Mouse (Mus musculus) urinary bladder, adult 2 months (tissue): ENCODE data around the gene Dclk2. TPM values are rescaled to one million over a fixed set of nuclear protein-coding genes. Genes with fewer than 3 reads are reported as not detected.
A peak's percentile ranks its signal among the peaks of the same experiment; 100 is the strongest.

Source experiments
- DNase-seq: peaks from one replicate; pipeline ENCODE4 v3.0.0; 2022; ENCODE audit warnings: low spot score
- polyA plus RNA-seq: library from polyadenylated mRNA; depleted of rRNA; stranded (reverse); fragments of >200 nt; gene quantifications from 2 replicates; pipeline ENCODE4 v1.2.3, GENCODE M21; 2012; rRNA removed

Gene Dclk2
- polyA plus RNA-seq: 3.3 and 4.1 TPM in 2 replicates

DNA sequence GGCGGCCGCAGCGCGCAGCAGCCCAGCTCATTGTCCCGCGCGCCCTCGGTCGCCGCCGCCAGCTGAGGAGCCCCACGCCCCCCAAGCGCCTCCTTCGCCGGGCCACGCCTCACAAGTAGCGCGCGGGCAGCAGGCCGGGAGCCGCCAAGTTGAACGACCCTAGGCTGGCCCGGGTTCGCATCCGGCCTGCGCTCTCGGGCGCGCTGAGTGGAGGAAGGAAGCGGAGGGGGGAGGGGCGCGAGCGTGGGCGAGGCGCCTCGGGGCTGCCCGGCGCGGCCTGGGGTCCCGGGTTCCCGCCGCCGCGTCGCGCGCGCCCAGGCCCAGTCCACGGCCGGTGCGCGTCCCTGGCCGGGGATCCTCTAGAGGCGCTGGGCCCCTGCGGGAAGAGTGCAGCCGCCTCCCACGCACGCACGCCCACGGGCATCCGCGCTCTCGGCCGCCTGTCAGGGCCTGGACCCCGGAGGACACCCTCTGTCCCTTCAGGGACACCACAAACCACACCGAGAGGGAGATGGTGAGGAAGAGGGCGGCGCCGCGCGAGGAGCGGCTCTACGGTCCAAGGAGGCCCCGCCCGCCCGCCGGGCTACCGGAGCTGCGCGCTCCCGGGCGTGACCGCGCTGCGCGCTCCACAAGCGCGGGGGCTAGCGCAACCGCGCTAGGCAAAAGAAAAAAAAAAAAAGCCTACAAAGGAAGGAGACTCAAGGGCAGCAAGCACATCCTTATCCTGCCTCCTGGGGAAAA lies at the start of gene Dclk2:
TSS of gene Dclk2 (minus strand) at position 510 of the 741 bp plus-strand sequence.
- DNase-seq: peak; percentile 37

DNA sequence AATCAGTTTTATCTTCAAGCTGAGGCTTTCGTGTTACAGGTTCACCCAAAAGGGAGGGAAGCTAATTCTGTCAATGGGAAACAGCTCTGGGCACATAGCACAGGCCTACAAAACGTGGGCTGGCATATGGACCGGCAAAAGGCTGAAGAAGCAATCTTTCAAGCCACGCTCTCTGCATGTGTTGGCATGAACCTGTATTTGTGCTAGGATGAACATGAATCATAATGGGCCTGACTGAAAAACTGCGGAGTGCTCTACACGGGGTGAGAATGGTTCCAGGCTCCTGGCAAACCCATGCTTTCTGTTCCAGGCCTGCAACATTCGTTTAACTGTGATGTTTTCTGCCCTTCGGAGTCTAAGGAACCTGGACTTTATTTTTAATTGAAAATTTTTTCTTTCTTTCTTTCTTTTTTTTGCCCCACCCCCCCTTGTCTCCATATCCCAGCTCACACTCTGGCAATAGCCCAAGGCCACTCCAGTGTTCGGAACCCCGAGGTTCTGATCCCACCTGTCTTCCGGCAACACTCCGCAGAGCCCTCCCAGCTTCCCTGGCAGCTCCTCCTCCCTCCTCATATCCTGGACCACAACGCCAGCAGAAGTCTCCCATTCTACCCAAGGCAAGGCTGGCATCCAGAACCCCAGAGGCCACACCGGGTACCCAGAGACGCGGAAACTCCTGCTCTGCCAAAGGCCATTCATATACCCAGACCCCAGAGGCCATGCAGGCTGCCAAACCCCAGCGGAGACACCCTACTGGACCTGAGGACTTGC lies 42.2 kb upstream of the Dclk2 start:
- no peak for DNase-seq

DNA sequence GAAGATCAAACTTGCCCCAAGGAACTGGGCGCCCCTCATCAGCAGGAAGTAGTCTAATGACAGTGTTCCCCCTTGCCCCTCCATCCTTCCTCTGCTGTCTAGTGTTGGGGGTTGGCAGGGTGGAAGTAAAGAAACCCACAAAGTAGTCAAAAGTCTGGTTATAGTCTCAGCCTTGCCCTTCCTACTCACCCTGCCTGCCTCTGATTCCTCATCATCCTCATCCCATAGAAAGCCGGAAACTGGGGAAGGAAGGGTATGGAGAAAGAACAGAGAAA lies 40.7 kb upstream of the Dclk2 start:
- DNase-seq: no peak

DNA sequence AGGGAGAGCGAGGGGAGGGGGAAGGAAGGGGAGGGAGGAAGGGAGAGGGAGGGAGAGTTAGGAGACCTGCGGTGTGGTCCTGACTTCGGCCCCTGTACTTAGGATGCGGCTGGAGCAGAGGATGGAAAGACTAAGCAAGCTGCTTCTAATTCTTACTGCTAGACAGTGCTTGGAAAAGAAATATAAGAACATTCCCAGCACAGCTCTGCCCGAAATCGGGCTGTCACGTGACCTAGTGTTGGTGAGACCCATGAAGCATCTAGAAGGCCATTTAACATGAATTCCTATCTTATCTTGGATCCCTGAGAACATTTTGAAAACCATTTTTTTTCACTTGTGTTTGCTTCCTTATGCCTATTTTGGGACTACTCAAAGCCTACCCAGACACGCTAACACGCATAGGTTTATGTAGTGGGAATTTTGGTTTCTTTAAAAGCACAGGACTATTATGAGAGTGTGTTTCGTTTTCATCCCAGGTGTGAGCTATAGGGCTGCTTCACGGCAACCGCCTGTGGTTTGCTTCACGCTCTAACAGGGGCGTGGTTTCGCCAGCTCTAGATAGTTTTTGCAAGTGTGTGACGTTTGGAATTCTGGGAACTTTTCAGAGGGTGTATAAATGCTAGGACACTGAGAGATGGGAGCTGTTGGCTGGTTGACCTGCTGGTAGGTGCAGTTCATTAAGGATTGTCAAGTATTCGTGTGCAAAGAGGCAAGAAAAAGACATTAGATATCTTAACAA lies 40.2 kb upstream of the Dclk2 start:
- DNase-seq: no peak

DNA sequence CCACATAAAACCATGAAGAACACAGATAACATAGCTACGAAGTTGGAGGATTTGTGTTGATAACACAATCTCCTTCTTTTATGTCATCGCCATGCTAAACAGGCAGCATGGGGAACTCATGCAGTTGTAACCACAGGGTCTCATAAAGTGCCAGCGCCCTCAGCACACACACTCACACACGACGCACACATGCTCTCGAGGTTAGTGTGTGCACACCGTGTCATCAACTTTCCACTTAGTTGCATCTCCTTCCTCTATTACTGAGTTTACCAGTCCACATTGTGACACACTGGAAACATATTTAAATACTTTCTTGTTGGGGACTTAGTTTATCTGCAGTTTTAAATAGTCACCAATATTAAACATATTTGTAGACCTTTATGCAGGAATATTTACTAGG lies 38.4 kb upstream of the Dclk2 start:
- DNase-seq: no peak

DNA sequence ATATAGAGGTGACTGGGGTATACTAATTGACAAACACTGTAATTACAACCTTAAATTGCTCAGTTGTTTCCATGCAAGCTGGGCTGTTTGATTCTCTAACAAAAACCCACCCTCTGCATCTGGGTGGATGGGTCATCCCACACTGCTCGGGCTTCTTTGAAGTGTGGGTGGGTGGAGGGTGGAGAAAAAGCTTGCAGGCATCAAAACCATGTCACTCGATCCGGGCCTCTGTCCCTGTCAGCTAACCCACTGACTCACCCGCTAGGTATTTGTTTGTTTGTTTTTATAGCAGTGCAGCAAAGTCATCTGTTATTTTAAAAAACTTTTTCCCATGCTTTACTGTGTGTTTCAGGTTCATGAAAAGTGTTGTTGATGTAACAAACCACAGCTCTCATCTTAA lies 34.7 kb upstream of the Dclk2 start:
- DNase-seq: no peak

DNA sequence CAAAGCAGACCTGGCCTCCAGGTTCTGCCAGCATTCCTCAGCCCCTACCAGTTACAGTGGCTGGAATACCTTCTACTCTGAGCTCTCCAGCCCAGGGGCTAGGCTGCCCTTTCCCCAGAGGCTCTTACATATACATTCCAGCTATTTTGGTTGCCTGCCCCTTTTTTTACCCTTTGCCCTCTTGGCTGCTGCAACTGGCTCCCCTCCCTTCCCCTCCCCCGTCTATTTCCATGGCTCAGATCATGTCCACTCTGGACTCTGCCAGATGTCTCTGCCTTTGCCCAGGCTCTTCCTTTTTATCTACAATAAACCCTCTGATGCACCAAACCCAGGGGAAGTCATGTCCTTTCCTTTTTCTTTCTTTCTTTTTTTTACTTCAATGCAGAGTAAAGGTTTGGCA lies 33.9 kb upstream of the Dclk2 start:
- DNase-seq: no peak

DNA sequence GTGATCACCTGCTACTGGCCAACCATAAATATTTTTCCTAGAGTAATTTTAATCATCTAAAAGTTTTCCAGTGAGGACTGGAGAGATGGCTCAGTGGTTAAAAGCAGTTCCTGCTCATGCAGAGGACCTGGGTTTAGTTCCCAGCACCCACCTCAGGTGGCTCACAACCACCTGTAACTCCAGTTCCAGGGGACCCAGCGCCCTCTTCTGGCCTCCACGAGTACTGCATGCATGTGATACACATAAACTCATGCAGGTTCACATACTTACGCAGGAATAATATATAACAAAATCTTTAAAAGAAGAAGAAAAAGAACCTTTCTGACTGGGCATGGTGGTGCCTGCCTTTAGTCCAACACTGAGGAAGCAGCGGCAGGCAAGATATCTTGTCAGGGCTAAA lies 33.2 kb upstream of the Dclk2 start:
- DNase-seq: no peak

DNA sequence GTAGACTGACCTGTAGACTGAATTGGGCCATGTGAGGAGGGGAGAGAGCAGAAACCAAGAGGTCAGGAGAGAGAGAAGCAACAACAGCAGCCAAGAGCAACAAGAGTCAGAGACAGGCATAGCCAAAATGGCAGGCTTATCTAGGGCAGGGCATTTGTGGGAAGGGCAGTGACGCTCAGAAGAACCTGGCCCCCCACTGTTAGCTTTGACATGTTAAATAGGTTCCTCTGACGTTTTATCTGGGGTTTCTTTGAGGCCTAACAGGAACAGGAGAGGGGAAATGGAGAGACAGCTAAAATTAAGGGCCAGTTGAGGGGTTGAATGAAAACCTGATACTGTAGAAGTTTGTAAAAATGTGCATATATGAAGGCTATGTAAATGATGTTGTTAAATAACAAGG lies 30.0 kb upstream of the Dclk2 start:
- DNase-seq: no peak

DNA sequence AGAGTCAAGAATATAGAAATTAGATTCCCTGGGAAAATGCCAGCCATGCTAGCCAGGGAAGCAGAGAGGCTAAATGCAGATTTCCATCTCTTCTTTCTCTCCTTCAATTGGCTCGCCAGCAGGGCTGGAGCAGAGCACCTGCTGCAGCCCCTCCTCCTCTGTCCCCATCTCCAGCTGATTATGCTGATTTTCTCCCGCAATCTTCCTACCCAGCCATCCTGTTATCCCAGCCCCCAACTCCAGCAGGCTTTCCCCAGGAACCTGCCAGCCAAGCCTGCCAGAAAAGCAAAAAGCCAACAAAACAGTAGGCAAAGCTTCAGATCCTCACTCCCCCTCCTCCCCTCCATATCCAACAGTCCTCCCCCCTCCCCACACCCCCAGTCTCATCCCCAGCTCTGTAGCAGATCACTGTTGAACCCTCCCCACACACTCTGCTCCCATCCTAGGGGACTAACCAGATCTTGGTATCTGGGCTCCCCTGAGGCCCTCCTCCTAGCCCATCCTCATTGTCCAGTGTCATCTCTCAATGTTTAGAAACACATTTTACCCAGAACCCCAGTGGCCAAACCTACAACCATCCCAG lies 15.7 kb upstream of the Dclk2 start:
- no peak for DNase-seq

DNA sequence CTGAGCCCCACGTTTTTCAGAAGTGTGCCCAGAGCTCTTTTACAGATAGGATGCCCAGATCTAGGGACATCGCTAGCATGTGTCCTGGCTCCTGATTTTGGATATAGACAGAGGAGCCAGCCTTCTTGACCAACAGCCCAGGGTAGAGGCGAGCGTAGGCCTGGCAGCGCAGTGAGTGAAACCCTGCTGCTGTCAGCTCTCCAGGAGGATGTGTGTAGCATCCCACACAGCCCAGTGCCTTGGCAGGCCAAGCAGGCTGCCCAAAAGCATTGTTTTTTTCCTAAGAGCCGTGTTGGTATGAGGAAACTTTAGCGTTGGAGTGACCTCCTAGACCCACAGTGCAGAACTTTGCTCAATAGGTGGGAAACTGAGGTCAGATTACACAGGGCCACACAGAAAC lies 12.8 kb upstream of the Dclk2 start:
- no peak for DNase-seq

DNA sequence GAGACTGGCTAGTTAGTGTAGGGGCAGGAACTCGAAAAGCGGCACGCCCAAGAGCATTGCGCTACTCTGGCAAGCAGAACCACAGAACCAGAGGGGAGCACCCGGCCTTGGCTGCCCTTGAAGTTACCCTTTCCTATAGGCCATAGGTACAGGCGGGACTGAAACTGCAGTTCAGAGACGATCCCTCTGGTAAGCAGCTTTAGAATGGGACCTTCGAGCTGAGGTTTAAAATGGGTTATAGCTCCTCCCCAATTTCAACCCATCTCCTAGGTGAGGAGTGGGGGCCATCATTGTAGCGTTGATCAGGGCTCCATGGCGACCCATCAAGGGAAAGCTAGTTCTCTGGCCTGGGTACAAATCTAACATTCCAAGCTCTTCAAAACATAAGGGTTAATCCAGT lies 3.0 kb upstream of the Dclk2 start:
- DNase-seq: no peak

DNA sequence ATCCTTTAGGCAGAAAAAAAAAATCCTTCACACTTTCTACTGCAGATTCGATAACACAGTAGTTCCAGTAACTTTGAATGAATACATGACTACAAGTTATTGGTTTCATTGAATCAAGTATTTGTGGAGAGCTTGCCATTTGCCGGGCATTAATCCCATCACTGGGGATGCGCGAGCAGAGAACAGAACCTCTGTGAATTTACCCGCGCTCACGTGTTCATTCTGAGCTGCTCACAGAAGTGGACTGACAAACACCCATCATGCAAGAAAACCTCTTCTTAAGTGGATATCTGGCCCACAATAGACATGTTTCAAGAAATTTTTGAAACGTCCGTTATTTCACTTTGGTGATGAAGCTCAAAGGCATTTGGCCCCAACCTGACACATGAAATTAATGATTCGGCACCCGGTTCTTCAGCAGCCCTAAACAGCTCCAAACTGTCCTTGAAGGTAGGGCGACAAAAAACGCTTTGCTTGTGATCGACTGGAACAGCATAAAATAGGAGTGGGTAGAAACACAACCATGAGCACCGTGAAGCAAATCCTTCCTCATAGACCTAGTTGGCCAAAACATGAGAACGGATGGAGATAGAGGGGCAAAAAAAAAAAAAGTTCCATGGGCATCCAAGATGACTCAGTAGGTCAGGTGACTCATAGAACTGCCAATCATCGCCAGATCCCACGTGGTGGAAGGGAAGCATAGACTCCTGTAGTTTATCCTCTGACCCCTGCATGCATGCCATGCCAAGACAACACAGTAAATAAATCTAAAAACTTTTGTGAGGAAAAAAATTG lies 726 bp upstream of the Dclk2 start:
- DNase-seq: no peak

DNA sequence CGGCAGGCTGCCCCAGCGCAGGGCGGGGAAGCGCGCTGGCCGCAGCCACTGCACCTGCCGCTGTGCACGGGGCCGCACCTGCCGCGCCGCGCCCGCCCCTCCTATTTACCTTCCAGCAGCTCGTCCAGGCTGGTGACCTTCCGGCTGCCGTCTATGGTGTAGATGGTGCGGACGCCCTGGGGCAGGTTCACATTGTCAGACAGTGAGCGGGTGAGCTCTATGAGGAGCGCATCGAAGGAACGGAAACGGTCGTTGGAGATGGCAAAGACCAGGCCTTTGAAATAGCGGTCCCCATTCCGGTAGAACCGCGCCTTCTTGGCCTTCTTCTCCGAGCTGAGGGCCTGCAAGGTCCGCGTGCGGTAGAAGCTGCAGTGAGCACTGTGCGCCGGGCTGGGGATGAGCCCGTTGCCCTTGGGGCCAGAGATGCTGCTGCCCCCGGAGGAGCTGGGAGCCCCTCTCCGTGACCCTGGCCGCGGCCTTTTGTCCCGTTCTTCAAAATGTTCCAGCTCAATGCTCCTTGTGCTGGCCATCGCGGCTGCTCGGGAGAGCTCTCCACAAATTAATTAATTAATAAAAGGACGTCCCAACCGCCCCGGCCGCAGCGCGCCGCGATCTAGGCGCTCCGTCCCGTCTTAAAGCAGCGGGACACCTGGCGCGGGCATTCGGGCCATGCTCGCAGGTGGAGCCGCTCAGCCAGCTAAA lies 860 bp downstream of the Dclk2 start:
- no peak for DNase-seq

DNA sequence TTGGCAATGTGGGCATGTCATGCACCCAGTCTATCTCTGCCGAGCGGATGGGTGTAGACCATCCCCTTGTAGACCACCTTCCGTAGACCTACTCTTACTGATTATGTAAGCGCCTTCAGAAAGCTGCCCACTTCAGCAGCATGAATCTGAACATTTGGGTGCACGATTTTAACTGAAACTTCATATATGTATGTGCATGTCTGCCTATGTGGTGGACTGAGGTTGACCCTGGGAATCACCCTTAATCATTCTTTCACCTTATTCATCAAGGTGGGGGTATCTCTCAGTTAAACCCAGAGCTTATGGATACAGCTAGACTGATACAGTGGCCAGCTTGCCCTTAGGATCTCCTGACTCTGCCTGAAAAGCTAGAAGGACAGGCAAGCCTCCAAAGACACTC lies 3.6 kb downstream of the Dclk2 start:
- no peak for DNase-seq

DNA sequence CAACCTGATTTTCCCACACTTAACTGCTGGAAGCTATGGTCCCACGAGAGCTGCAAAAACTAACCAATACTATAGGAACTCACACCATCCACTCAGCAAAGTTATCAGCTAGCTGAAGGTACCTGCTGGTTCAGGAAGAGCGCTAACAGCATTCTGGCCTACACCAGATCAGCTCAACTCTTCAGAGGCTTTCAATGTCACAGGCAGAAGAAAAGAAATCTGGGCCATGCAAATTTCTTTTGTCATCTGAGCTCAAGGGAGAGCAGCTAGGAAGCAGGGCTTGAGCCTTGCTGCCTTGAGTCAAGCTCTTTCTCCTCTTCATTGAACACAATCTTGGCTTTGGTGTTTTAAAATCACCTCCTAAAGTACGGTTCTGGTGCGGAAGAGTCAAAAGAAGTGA lies 4.0 kb downstream of the Dclk2 start:
- DNase-seq: no peak

DNA sequence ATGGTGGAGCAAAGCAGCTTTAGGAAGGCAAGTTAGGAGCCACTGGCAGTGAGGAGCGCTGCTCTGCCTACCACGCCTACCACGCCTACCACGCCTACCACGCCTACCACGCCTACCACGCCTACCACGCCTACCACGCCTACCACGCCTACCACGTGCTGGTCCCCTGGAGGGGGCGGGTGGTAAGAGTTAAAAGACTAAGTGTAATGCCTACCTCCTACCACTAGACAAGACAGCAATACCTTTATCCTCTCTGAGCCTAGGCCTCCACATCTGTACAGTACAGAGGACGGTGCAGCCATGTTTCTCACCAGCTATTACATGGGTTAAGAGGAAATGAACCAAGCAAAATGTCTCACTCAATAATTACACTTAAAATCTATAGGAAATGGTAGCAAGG lies 5.4 kb downstream of the Dclk2 start:
- no peak for DNase-seq

DNA sequence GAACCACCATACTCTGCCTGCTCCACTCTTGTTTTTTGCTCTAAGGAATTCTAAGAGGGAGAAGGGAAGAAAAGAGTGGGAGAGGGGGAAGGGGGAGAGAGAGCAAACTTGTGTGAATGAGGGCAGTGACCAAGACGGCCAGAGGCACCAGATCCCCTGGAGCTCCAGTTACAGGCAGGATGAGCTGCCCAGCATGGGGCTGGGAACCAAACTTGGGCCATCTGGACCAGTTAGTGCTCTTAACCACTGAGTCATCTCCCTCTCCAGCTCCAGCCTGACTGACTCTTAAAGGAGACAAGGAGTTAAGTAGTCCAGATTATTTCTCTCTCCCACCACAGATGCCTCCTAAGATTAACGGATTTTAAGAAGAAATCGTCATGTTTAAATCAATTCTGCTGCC lies 6.3 kb downstream of the Dclk2 start:
- DNase-seq: no peak

DNA sequence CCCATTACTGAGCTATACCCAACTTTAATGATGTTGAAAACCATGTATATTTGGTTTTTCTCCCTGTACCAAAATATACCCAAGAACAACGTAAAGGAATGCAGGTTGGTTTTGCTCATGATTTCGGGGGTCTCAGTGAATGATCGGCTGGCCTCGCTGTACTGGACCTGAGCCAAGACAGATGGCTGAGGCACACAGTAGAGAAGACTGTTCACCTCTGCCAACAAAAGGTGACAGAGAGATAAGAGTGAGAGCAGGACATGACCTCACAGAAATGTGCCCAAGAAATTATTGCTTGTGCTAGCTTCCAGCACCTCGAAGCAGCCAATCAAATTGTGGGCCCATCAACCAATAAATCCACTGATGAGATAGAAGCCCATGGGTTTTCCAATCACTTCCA lies 22.3 kb downstream of the Dclk2 start:
- DNase-seq: no peak

DNA sequence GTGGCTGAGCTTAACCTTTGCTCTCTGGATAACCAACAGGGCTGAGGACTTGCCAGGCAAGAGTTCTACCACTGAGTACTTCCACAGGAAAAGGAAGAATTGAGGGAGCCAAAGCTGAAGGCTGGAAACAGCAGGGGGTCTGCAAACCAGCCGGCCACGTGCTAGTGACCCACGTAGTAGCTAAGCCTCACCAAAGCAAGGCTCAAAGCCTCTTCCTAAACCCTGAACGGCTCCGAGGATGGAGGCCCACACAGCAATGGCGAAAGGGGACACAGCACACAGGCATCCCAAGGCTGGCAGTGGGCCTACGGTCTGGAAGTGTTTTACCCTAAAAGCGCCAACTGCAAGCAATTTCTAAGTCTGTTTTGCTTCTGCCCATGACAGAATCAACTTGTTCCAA lies 23.1 kb downstream of the Dclk2 start:
- no peak for DNase-seq

DNA sequence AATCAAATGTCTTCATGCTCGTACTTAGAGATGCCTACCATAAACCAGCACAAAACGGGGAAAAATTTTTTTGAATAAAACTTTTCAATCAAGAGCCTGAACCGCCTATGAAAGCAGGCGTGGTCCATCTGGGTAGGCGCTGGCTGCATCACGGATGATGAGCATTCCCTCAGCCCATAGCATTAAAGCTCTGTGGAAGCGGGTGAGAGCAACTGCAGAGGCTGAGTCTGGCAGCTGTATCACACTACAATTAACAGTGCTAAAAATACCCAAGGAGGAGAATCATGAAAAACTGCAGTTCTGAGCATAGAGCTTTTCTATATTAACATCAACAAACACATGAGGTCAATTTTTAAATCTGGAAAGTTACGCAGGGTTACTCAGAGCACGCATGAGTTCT lies 23.6 kb downstream of the Dclk2 start:
- no peak for DNase-seq
